Mouse (Mus musculus) bone marrow, adult 2 months (tissue): ENCODE data around the gene 2310057N15Rik.
A peak's percentile ranks its signal among the peaks of the same experiment; 100 is the strongest.

ENCODE experiments used
- CTCF ChIP-seq: fragments of 200-500 bp; IDR thresholded peaks from 2 replicates; pipeline ENCODE4 v1.5.1; 2011; ENCODE audit warnings: low read length, control low read depth; ENCODE audit not compliant: control insufficient read depth, insufficient read depth
- POLR2A ChIP-seq: fragments of 200-500 bp; IDR thresholded peaks from 2 replicates; pipeline ENCODE4 v1.6.1; 2011; ENCODE audit warnings: low read depth, mild to moderate bottlenecking, control low read depth, low read length, borderline replicate concordance; ENCODE audit not compliant: control insufficient read depth

DNA sequence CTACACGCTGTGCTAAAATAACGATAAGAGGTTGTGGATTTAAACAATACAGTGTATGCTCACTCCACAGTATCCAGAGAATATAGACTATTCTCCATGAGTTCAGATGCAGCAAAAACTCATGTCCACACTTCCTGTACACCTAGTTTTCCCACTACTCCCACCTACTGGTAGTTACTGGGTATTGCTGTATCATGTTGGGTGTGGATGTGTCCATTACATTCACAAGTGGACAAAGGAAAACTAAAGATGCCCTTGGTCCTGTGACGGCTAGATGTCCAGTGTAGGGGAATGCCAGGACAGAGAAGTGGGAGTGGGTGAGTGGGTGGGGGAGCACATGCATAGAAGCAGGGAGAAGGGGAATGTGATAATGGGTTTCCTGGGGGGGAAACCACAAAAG lies 49.7 kb upstream of the 2310057N15Rik start:
- TF ChIP-seq CTCF (0 out of 2 replicates have a peak, but pooled peaks have one; percentile 1), POLR2A (no peak)
